Mouse (Mus musculus) ES-E14 (cell line): ENCODE data around the gene Sema3c.

Experiments used
- ZC3H11A ChIP-seq: IDR thresholded peaks from 2 replicates; pipeline ENCODE4 v1.6.1; 2012; ENCODE audit warnings: low read depth, mild to moderate bottlenecking, inconsistent platforms, low read length, borderline replicate concordance
- ZNF384 ChIP-seq: IDR thresholded peaks from 2 replicates; pipeline ENCODE4 v1.6.1; 2012; ENCODE audit warnings: low read depth, low read length, inconsistent platforms

DNA sequence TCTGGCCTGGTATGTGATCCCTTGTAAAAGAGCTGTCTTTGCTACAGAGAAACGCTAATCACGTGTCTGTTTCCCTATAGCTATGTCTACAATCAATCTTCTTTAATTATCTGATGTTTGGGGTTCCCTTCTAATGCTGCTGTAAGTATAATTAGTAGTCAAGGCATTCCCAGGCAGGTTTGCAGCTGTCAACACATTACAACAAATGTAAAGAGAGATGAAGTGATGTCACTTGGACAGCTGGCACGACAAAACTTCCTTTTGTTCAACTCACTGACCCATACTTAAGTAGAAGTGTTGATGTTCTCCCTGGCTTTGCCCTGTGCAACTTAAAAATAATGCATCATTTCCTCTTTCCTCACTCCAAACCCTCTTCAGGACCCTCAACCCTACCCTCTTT, 22.4 kb upstream of the Sema3c start:
- TF ChIP-seq ZC3H11A (no peak), ZNF384 (no peak)
